Mouse (Mus musculus): Measurements from ENCODE around the gene Dph2. TPM values are rescaled to one million over a fixed set of nuclear protein-coding genes. Genes with fewer than 3 reads are reported as not detected.
A peak's percentile ranks its signal among the peaks of the same experiment; 100 is the strongest.

Dph2 gene
- 6.8 and 6.9 TPM in 2 replicates for polyA plus RNA-seq (2012; rRNA removed)
- polyA plus RNA-seq (2014; fragmentation: Nextera tagmentation; extraction: Ambion mirVana): 5.1 and 6.3 TPM in 2 replicates

- no peak for TF ChIP-seq CTCF (IDR thresholded peaks at IDR 0.05; ENCODE audit: low read depth)
- no peak for TF ChIP-seq EP300 (IDR thresholded peaks at IDR 0.05; ENCODE audit: low read depth)
- Histone ChIP-seq H3K27ac (no peak within 1 kb of the TSS), H3K36me3 (replicated peaks; ENCODE audit: control insufficient read depth, insufficient read depth, low read depth) (no peaks in the 10 kb centered on the region; the same call in none of the 2 replicates), H3K4me3 (ENCODE audit: insufficient read depth in 1 of 2, low read depth in 2 of 2, low read length in 2 of 2) (peak within 1 kb of the TSS; percentile 70 to 99), H3K4me1 (replicated peaks; ENCODE audit: control insufficient read depth in 2 of 2, insufficient read depth in 2 of 2, low read length in 1 of 2) (peaks cover 5 to 9% of the 10 kb centered on the region in 2 experiments; a peak in 1 of 4 replicates), H3K9me3 (ENCODE audit: control insufficient read depth, low read length) (no peaks in the 10 kb centered on the region), H3K4me2 (ENCODE audit: low read depth) (peak within 1 kb of the TSS; percentile 75), H3K9ac (replicated peaks) (peak within 1 kb of the TSS; percentile 37), H3K27me3 (ENCODE audit: control insufficient read depth, insufficient read depth, low read length) (no peaks in the 10 kb centered on the region)
- peak; percentile 81 to 85 (median 81) for DNase-seq (ENCODE audit: low read depth in 3 of 3, low spot score in 3 of 3)
- ATAC-seq (ENCODE audit: insufficient read depth): peak; percentile 75
- WGBS (ENCODE audit: insufficient replicate concordance): under 1% methylated on average over 21 of the region's 21 CpGs
Observed at GRCm38 (mm10) chr4:117891738-117892161, at the start of gene Dph2. Gene Dph2 (minus strand): TSS chr4:117892032.

- no peak overlapping the region for H3K9ac ChIP-seq (replicated peaks)
Observed at GRCm38 (mm10) chr4:117936964-117937363, 45.1 kb upstream of the Dph2 start.

GRCm38 (mm10) chr4:117934081-117934480 is 42.2 kb upstream of the Dph2 start:
- no peak for ATAC-seq (ENCODE audit: insufficient read depth)

More at GRCm38 (mm10) chr4:117936964-117937363, 45.1 kb upstream of the Dph2 start:
- DNase-seq (ENCODE audit: low read depth in 3 of 3, low spot score in 3 of 3): no peak
- no peak for TF ChIP-seq CTCF (IDR thresholded peaks at IDR 0.05; ENCODE audit: low read depth)
- 92% methylated on average over 5 of the region's 5 CpGs for WGBS (ENCODE audit: insufficient replicate concordance)
- H3K4me2 ChIP-seq (ENCODE audit: low read depth): no peak overlapping the region
- no peak overlapping the region for H3K27ac ChIP-seq
- H3K27me3 ChIP-seq (ENCODE audit: control insufficient read depth, insufficient read depth, low read length): no peaks in the 10 kb centered on the region
- no peak overlapping the region for H3K4me3 ChIP-seq (ENCODE audit: insufficient read depth in 1 of 2, low read depth in 2 of 2, low read length in 2 of 2)
- H3K4me1 ChIP-seq (replicated peaks; ENCODE audit: control insufficient read depth in 2 of 2, insufficient read depth in 2 of 2, low read length in 1 of 2): no peaks in the 10 kb centered on the region
- H3K36me3 ChIP-seq (replicated peaks; ENCODE audit: control insufficient read depth, insufficient read depth, low read depth): no peaks in the 10 kb centered on the region
- ATAC-seq (ENCODE audit: insufficient read depth): no peak
- H3K9me3 ChIP-seq (ENCODE audit: control insufficient read depth, low read length): no peaks in the 10 kb centered on the region

GRCm38 (mm10) chr4:117933248-117933647 is 41.4 kb upstream of the Dph2 start:
- TF ChIP-seq EP300 (IDR thresholded peaks at IDR 0.05; ENCODE audit: low read depth) (no peak), CTCF (IDR thresholded peaks at IDR 0.05; ENCODE audit: low read depth) (no peak)
- DNase-seq (ENCODE audit: low read depth in 3 of 3, low spot score in 3 of 3) (no peak), ATAC-seq (ENCODE audit: insufficient read depth) (no peak)
- H3K27ac ChIP-seq: no peak overlapping the region
- peaks cover 3% of the 10 kb centered on the region for H3K9me3 ChIP-seq (ENCODE audit: control insufficient read depth, low read length)
- no peak overlapping the region for H3K9ac ChIP-seq (replicated peaks)
- no peaks in the 10 kb centered on the region for H3K36me3 ChIP-seq (replicated peaks; ENCODE audit: control insufficient read depth, insufficient read depth, low read depth)
- H3K4me1 ChIP-seq (replicated peaks; ENCODE audit: control insufficient read depth in 2 of 2, insufficient read depth in 2 of 2, low read length in 1 of 2): peaks cover 7 to 17% of the 10 kb centered on the region in 2 experiments
- no peak overlapping the region for H3K4me3 ChIP-seq (ENCODE audit: insufficient read depth in 1 of 2, low read depth in 2 of 2, low read length in 2 of 2)
- 71% methylated on average over 5 of the region's 5 CpGs for WGBS (ENCODE audit: insufficient replicate concordance)
- H3K4me2 ChIP-seq (ENCODE audit: low read depth): no peak overlapping the region
- peaks cover 19% of the 10 kb centered on the region for H3K27me3 ChIP-seq (ENCODE audit: control insufficient read depth, insufficient read depth, low read length)

More at GRCm38 (mm10) chr4:117934081-117934480, 42.2 kb upstream of the Dph2 start:
- H3K4me1 ChIP-seq (replicated peaks; ENCODE audit: control insufficient read depth in 2 of 2, insufficient read depth in 2 of 2, low read length in 1 of 2): peaks cover 2 to 11% of the 10 kb centered on the region in 2 experiments
- H3K4me3 ChIP-seq (ENCODE audit: insufficient read depth in 1 of 2, low read depth in 2 of 2, low read length in 2 of 2): no peak overlapping the region
- H3K27me3 ChIP-seq (ENCODE audit: control insufficient read depth, insufficient read depth, low read length): peaks cover 15% of the 10 kb centered on the region
- 69% methylated on average over 4 of the region's 4 CpGs for WGBS (ENCODE audit: insufficient replicate concordance)
- no peak for DNase-seq (ENCODE audit: low read depth in 3 of 3, low spot score in 3 of 3)
- no peak overlapping the region for H3K27ac ChIP-seq
- peaks cover 3% of the 10 kb centered on the region for H3K9me3 ChIP-seq (ENCODE audit: control insufficient read depth, low read length)
- TF ChIP-seq CTCF (IDR thresholded peaks at IDR 0.05; ENCODE audit: low read depth) (no peak), EP300 (IDR thresholded peaks at IDR 0.05; ENCODE audit: low read depth) (no peak)
- H3K4me2 ChIP-seq (ENCODE audit: low read depth): no peak overlapping the region
- H3K9ac ChIP-seq (replicated peaks): no peak overlapping the region
- no peaks in the 10 kb centered on the region for H3K36me3 ChIP-seq (replicated peaks; ENCODE audit: control insufficient read depth, insufficient read depth, low read depth)

GRCm38 (mm10) chr4:117929391-117929881 is 37.6 kb upstream of the Dph2 start, which contains the start of gene Artn:
Gene Artn (minus strand): TSS chr4:117929763.
- Histone ChIP-seq H3K9me3 (ENCODE audit: control insufficient read depth, low read length) (peaks cover 3% of the 10 kb centered on the region), H3K36me3 (replicated peaks; ENCODE audit: control insufficient read depth, insufficient read depth, low read depth) (no peaks in the 10 kb centered on the region), H3K27me3 (ENCODE audit: control insufficient read depth, insufficient read depth, low read length) (peaks cover 55% of the 10 kb centered on the region), H3K9ac (replicated peaks) (peak within 1 kb of the TSS; percentile 83), H3K4me2 (ENCODE audit: low read depth) (peak within 1 kb of the TSS; percentile 64), H3K27ac (peak within 1 kb of the TSS; percentile 87), H3K4me1 (replicated peaks; ENCODE audit: control insufficient read depth in 2 of 2, insufficient read depth in 2 of 2, low read length in 1 of 2) (peaks cover 16 to 30% of the 10 kb centered on the region in 2 experiments), H3K4me3 (ENCODE audit: insufficient read depth in 1 of 2, low read depth in 2 of 2, low read length in 2 of 2) (peak within 1 kb of the TSS; percentile 58 to 63)
- WGBS (ENCODE audit: insufficient replicate concordance): 2% methylated on average over 33 of the region's 33 CpGs
- ATAC-seq (ENCODE audit: insufficient read depth) (peak; percentile 5; the same call in 1 of the 2 replicates), DNase-seq (ENCODE audit: low read depth in 3 of 3, low spot score in 3 of 3) (no peak)
- TF ChIP-seq EP300 (IDR thresholded peaks at IDR 0.05; ENCODE audit: low read depth) (no peak), CTCF (IDR thresholded peaks at IDR 0.05; ENCODE audit: low read depth) (no peak)
